Mouse (Mus musculus): ENCODE results near the gene Dip2c. TPM values are rescaled to one million over a fixed set of nuclear protein-coding genes. Genes with fewer than 3 reads are reported as not detected.

Dip2c gene
- polyA plus RNA-seq, 1 experiment from 2014 or later: 10.4 TPM

GRCm38 (mm10) chr13:9697340-9697739 is 421.0 kb downstream of the Dip2c start:
- no peaks in the 10 kb centered on the region for H3K27me3 ChIP-seq (ENCODE audit: control insufficient read depth, insufficient read depth, low read length)
- no peaks in the 10 kb centered on the region for H3K9me3 ChIP-seq (ENCODE audit: control insufficient read depth, low read depth, low read length)
- no peaks in the 10 kb centered on the region for H3K4me1 ChIP-seq (ENCODE audit: control insufficient read depth, insufficient read depth, low read length)
- no peak overlapping the region for H3K4me2 ChIP-seq (replicated peaks; ENCODE audit: low read depth, low read length)
- no peak overlapping the region for H3K4me3 ChIP-seq (ENCODE audit: low read depth, low read length)
- no peak overlapping the region for H3K27ac ChIP-seq (ENCODE audit: low read length)
- 96% methylated on average over 4 of the region's 4 CpGs for WGBS
- no peak for ATAC-seq (ENCODE audit: insufficient number of reproducible peaks, insufficient read depth, low FRiP score, low read depth)
- H3K9ac ChIP-seq (replicated peaks; ENCODE audit: low read depth, low read length): no peak overlapping the region
- H3K36me3 ChIP-seq (ENCODE audit: control insufficient read depth, insufficient read depth, low read length): peaks cover 25% of the 10 kb centered on the region

GRCm38 (mm10) chr13:9702615-9703235 is 426.4 kb downstream of the Dip2c start:
- WGBS: 81% methylated on average over 12 of the region's 12 CpGs
- H3K4me1 ChIP-seq (ENCODE audit: control insufficient read depth, insufficient read depth, low read length): no peaks in the 10 kb centered on the region
- ATAC-seq (ENCODE audit: insufficient number of reproducible peaks, insufficient read depth, low FRiP score, low read depth): no peak

GRCm38 (mm10) chr13:9706720-9707119 is 430.4 kb downstream of the Dip2c start:
- H3K9ac ChIP-seq (replicated peaks; ENCODE audit: low read depth, low read length): no peak overlapping the region
- no peak overlapping the region for H3K4me2 ChIP-seq (replicated peaks; ENCODE audit: low read depth, low read length)
- no peaks in the 10 kb centered on the region for H3K4me1 ChIP-seq (ENCODE audit: control insufficient read depth, insufficient read depth, low read length)
- H3K27ac ChIP-seq (ENCODE audit: low read length): no peak overlapping the region
- H3K27me3 ChIP-seq (ENCODE audit: control insufficient read depth, insufficient read depth, low read length): no peaks in the 10 kb centered on the region
- no peak overlapping the region for H3K4me3 ChIP-seq (ENCODE audit: low read depth, low read length)
- H3K36me3 ChIP-seq (ENCODE audit: control insufficient read depth, insufficient read depth, low read length): peaks cover 5% of the 10 kb centered on the region; the same call in 1 of the 2 replicates
- ATAC-seq (ENCODE audit: insufficient number of reproducible peaks, insufficient read depth, low FRiP score, low read depth): no peak
- 91% methylated on average over 8 of the region's 8 CpGs for WGBS
- H3K9me3 ChIP-seq (ENCODE audit: control insufficient read depth, low read depth, low read length): no peaks in the 10 kb centered on the region

More at GRCm38 (mm10) chr13:9702615-9703235, 426.4 kb downstream of the Dip2c start:
- H3K9ac ChIP-seq (replicated peaks; ENCODE audit: low read depth, low read length): no peak overlapping the region
- H3K4me2 ChIP-seq (replicated peaks; ENCODE audit: low read depth, low read length): no peak overlapping the region
- no peaks in the 10 kb centered on the region for H3K9me3 ChIP-seq (ENCODE audit: control insufficient read depth, low read depth, low read length)
- no peak overlapping the region for H3K4me3 ChIP-seq (ENCODE audit: low read depth, low read length)
- H3K36me3 ChIP-seq (ENCODE audit: control insufficient read depth, insufficient read depth, low read length): no peaks in the 10 kb centered on the region; the same call in 1 of the 2 replicates
- no peak overlapping the region for H3K27ac ChIP-seq (ENCODE audit: low read length)
- no peaks in the 10 kb centered on the region for H3K27me3 ChIP-seq (ENCODE audit: control insufficient read depth, insufficient read depth, low read length)

- no peak overlapping the region for H3K27ac ChIP-seq (ENCODE audit: low read length)
- no peak overlapping the region for H3K9ac ChIP-seq (replicated peaks; ENCODE audit: low read depth, low read length)
- H3K4me1 ChIP-seq (ENCODE audit: control insufficient read depth, insufficient read depth, low read length): no peaks in the 10 kb centered on the region
- WGBS: 74% methylated on average over 7 of the region's 7 CpGs
- peaks cover 5% of the 10 kb centered on the region; the same call in 1 of the 2 replicates for H3K36me3 ChIP-seq (ENCODE audit: control insufficient read depth, insufficient read depth, low read length)
- no peaks in the 10 kb centered on the region for H3K27me3 ChIP-seq (ENCODE audit: control insufficient read depth, insufficient read depth, low read length)
- no peaks in the 10 kb centered on the region for H3K9me3 ChIP-seq (ENCODE audit: control insufficient read depth, low read depth, low read length)
- H3K4me3 ChIP-seq (ENCODE audit: low read depth, low read length): no peak overlapping the region
- no peak overlapping the region for H3K4me2 ChIP-seq (replicated peaks; ENCODE audit: low read depth, low read length)
- ATAC-seq (ENCODE audit: insufficient number of reproducible peaks, insufficient read depth, low FRiP score, low read depth): no peak
Measured at GRCm38 (mm10) chr13:9708433-9709240, 432.3 kb downstream of the Dip2c start.

DNA sequence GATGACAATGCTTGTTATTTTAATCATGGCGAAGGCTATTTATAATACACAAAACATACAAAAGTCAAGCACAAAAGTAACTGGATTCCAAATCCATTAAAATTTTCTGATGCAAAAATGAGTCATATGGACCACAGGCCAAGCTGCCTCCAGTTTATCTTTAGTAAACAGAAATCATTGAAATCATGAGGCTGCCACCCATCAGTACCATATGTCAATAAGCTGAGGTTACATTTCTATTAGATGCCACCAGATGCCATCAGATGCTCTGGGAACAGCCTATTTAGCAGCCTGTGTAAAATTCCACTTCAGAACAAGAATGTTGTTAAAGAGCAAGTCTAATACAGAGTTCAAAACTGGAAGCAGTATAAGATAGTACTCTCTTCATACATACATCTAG is 436.1 kb downstream of the Dip2c start:
- Histone ChIP-seq H3K36me3 (ENCODE audit: control insufficient read depth, insufficient read depth, low read length) (peaks cover 7% of the 10 kb centered on the region; the same call in 1 of the 2 replicates), H3K27ac (ENCODE audit: low read length) (no peak overlapping the region), H3K4me3 (ENCODE audit: low read depth, low read length) (no peak overlapping the region), H3K27me3 (ENCODE audit: control insufficient read depth, insufficient read depth, low read length) (no peaks in the 10 kb centered on the region), H3K4me1 (ENCODE audit: control insufficient read depth, insufficient read depth, low read length) (no peaks in the 10 kb centered on the region), H3K9me3 (ENCODE audit: control insufficient read depth, low read depth, low read length) (no peaks in the 10 kb centered on the region), H3K4me2 (replicated peaks; ENCODE audit: low read depth, low read length) (no peak overlapping the region), H3K9ac (replicated peaks; ENCODE audit: low read depth, low read length) (no peak overlapping the region)
- 87% methylated on average over 1 of the region's 1 CpGs for WGBS
- ATAC-seq (ENCODE audit: insufficient number of reproducible peaks, insufficient read depth, low FRiP score, low read depth): no peak

- Histone ChIP-seq H3K4me2 (replicated peaks; ENCODE audit: low read depth, low read length) (no peak overlapping the region), H3K27ac (ENCODE audit: low read length) (no peak overlapping the region), H3K4me1 (ENCODE audit: control insufficient read depth, insufficient read depth, low read length) (no peaks in the 10 kb centered on the region), H3K27me3 (ENCODE audit: control insufficient read depth, insufficient read depth, low read length) (no peaks in the 10 kb centered on the region), H3K9ac (replicated peaks; ENCODE audit: low read depth, low read length) (no peak overlapping the region), H3K9me3 (ENCODE audit: control insufficient read depth, low read depth, low read length) (no peaks in the 10 kb centered on the region), H3K36me3 (ENCODE audit: control insufficient read depth, insufficient read depth, low read length) (peaks cover 7% of the 10 kb centered on the region; the same call in 1 of the 2 replicates), H3K4me3 (ENCODE audit: low read depth, low read length) (no peak overlapping the region)
- no peak for ATAC-seq (ENCODE audit: insufficient number of reproducible peaks, insufficient read depth, low FRiP score, low read depth)
- 86% methylated on average over 3 of the region's 3 CpGs for WGBS
Measured at GRCm38 (mm10) chr13:9712971-9713370, 436.6 kb downstream of the Dip2c start.

DNA sequence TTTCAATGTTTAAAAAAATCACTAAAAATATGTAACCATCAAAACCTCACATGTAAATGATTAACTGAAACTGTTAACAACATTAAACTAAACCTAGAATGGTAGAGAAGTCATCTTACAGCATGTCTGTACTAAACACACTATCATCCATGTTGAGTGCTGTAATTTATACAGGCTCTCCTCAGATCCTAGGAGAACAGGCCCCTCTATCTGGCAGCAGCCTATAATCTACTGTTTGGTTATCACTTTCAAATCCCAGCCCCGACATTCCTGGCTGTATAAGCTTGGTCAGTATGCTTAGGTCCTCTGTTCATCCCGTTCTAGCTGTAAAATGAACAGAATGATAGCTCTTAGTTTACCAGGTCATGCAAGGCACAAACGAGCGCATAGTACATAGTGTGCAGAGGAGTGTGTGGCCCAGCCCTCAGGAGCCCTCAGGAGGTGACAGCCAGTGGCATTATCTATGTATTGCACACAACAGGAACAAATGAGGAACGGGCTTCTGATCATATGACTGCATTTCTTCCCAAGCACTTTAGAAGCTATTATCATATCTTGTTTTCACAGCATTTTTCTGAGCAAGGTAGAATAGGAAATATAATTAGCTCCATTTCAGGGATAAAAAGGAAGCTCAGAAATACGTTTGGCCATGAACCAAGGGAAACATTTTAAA is 437.3 kb downstream of the Dip2c start:
- WGBS: 80% methylated on average over 6 of the region's 6 CpGs
- no peak for ATAC-seq (ENCODE audit: insufficient number of reproducible peaks, insufficient read depth, low FRiP score, low read depth)
- H3K4me1 ChIP-seq (ENCODE audit: control insufficient read depth, insufficient read depth, low read length): no peaks in the 10 kb centered on the region

DNA sequence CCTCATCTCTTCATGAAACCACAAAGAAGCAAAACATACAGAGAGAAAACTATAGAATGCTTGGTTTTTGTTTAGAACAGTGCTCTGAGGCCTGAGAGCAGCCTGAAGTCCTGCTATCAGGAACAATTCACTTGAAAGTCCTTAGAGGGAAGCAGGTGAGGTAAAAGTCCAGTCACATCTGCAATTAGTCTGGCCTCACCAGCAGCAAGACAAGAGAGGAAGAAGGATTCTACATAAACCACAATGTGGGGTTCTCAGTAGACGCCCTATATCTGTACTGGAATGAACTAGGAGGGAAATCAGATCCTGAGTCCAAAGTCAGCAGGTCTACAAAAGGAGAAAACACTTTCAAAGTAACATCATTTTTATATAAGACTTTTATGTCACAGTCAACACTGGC is 438.9 kb downstream of the Dip2c start:
- Histone ChIP-seq H3K9ac (replicated peaks; ENCODE audit: low read depth, low read length) (no peak overlapping the region), H3K4me2 (replicated peaks; ENCODE audit: low read depth, low read length) (no peak overlapping the region), H3K4me3 (ENCODE audit: low read depth, low read length) (no peak overlapping the region), H3K36me3 (ENCODE audit: control insufficient read depth, insufficient read depth, low read length) (peaks cover 2% of the 10 kb centered on the region; the same call in 1 of the 2 replicates), H3K27ac (ENCODE audit: low read length) (no peak overlapping the region), H3K4me1 (ENCODE audit: control insufficient read depth, insufficient read depth, low read length) (no peaks in the 10 kb centered on the region), H3K27me3 (ENCODE audit: control insufficient read depth, insufficient read depth, low read length) (no peaks in the 10 kb centered on the region), H3K9me3 (ENCODE audit: control insufficient read depth, low read depth, low read length) (no peaks in the 10 kb centered on the region)
- no peak for ATAC-seq (ENCODE audit: insufficient number of reproducible peaks, insufficient read depth, low FRiP score, low read depth)
- WGBS: 83% methylated on average over 1 of the region's 1 CpGs

More for the DNA sequence above, 437.3 kb downstream of the Dip2c start:
- Histone ChIP-seq H3K9me3 (ENCODE audit: control insufficient read depth, low read depth, low read length) (no peaks in the 10 kb centered on the region), H3K4me2 (replicated peaks; ENCODE audit: low read depth, low read length) (no peak overlapping the region), H3K9ac (replicated peaks; ENCODE audit: low read depth, low read length) (no peak overlapping the region), H3K27ac (ENCODE audit: low read length) (no peak overlapping the region), H3K27me3 (ENCODE audit: control insufficient read depth, insufficient read depth, low read length) (no peaks in the 10 kb centered on the region), H3K36me3 (ENCODE audit: control insufficient read depth, insufficient read depth, low read length) (peaks cover 7% of the 10 kb centered on the region; the same call in 1 of the 2 replicates), H3K4me3 (ENCODE audit: low read depth, low read length) (no peak overlapping the region)

All from stomach, embryonic 14.5 days (tissue).